Mouse (Mus musculus): ENCODE results near the gene Dpp8. TPM values are rescaled to one million over a fixed set of nuclear protein-coding genes. Genes with fewer than 3 reads are reported as not detected.

Gene Dpp8
- polyA plus RNA-seq, 1 experiment from 2014 or later = 37.8 TPM

DNA sequence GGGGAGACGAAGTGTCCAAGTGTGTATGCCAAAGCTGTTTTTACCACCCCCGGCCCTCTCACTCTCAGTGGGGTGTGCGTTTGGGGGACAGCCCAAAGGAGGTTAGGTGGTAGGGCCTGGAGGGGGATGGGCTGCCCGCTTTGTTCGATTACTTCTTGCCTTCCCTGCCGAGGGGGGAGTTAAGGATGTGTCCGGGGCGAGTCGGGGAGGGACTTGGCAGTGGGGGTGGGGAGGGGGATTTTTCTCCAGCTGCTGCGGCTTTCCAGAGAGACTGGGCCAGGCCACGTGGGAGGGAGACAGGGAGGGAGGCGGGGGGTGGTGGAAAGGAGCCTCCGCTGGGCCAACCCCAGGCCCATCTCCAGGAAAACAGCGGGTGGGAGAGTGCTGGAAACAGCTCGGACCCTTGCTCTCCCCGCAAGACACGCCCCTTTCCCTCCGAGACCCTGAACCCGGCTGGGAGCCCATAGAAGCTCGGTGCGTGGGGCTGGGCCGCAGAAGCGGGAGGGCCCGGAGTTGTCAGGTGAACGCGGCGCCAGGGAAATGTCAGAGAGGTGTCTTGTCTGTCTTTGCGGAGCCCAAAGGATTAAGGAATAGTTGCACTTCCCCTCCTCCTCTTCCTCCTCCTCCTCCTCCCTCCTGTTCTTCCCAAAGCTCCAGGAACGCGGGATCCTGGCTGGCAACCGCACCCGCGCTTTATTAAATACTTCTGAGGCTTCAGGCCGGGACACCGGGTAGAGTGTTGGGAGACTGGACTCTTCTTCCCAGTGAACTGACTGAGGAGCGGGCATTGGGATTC lies 70.4 kb downstream of the Dpp8 start:
- peak; percentile 85 for DNase-seq (ENCODE audit: low spot score)
- no peaks in the 10 kb centered on the region; the same call in 1 of the 2 replicates for H3K36me3 ChIP-seq (replicated peaks)
- peaks cover 51% of the 10 kb centered on the region for H3K4me1 ChIP-seq
- H3K9me3 ChIP-seq = peaks cover 3% of the 10 kb centered on the region; the same call in 1 of the 2 replicates
- 2% methylated on average over 36 of the region's 36 CpGs for WGBS
- peak overlapping the region; percentile 90 for H3K4me3 ChIP-seq
- peaks cover 19% of the 10 kb centered on the region for H3K27me3 ChIP-seq (replicated peaks; ENCODE audit: low read depth, poor library complexity, severe bottlenecking)
- H3K27ac ChIP-seq (replicated peaks) = peak overlapping the region; percentile 91

DNA sequence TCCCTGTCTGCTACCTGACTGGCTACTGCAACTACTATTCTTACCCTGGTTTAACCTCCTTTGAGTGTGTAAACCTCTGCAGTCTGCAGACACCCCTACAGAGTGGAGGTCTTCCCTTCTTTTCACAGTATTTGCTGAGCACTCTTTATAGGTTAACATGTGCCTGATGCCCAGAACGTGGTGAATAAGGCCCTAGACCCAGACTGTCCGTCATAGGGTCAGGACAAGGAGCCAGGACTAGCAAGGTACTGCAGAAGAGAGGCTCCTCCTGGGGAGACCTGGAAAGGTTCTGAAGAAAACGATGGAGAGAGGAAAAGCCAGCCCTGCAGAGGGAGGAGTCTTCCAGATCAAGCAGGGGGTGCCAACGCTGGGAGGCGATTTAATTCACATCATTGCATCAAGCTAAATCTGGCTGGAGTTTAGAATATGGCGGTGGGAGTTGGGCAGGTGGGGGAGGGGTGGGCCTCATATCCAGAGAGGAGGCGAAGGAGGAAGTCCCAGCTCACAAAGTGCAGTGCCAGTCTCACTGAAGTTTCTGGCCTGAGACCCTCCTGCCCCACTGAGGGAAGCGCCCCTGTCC lies 71.0 kb downstream of the Dpp8 start:
- Histone ChIP-seq H3K27ac (replicated peaks) (peak overlapping the region; percentile 91), H3K4me3 (peak overlapping the region; percentile 90), H3K27me3 (replicated peaks; ENCODE audit: low read depth, poor library complexity, severe bottlenecking) (peaks cover 24% of the 10 kb centered on the region), H3K4me1 (peaks cover 51% of the 10 kb centered on the region), H3K36me3 (replicated peaks) (no peaks in the 10 kb centered on the region; the same call in 1 of the 2 replicates), H3K9me3 (peaks cover 3% of the 10 kb centered on the region; the same call in 1 of the 2 replicates)
- no peak for DNase-seq (ENCODE audit: low spot score)
- 19% methylated on average over 8 of the region's 8 CpGs for WGBS

DNA sequence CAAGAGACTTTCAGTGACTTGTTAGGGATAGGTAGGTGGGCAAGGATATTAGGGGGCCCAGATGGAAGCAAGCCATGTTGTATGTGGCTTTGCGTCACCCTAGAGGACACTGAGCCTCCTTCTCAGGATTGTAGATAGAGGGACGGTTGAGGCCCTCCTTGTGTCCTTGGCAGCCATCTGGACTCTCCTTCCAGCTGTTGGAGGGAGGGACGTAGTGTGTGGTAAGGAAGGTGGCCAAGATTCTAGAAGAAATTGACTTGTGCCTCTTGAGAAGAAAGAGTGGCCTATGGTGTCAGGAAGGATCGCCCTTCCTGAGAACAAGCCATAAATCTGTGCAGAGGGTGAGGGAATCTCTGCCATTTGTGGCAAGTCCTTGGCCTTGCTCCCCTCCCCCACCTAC lies 74.6 kb downstream of the Dpp8 start:
- H3K27ac ChIP-seq (replicated peaks) = no peak overlapping the region
- H3K36me3 ChIP-seq (replicated peaks) = no peaks in the 10 kb centered on the region; the same call in 1 of the 2 replicates
- peaks cover 59% of the 10 kb centered on the region for H3K4me1 ChIP-seq
- H3K27me3 ChIP-seq (replicated peaks; ENCODE audit: low read depth, poor library complexity, severe bottlenecking) = peaks cover 38% of the 10 kb centered on the region
- H3K9me3 ChIP-seq = no peaks in the 10 kb centered on the region
- H3K4me3 ChIP-seq = no peak overlapping the region
- WGBS = 92% methylated on average over 4 of the region's 4 CpGs
- DNase-seq (ENCODE audit: low spot score) = no peak

DNA sequence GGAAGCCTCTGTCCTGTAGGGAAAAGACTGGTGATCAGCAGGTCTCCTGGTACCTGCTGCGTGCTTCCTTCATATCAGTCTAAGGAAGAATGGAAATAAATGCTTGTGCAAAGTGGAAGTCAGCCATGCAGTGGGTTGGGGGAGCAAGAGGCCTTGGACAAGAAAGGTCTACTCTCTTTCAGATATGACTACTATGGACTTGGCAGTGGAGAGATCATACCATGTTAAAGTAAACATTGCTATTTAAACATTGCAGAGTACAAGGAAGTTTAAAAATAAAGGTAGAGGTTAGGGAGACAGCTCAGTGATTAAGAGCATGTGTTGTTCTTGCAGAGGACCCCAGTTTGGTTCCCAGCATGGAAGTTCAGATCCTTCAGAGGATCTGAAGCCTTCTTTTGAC lies 75.7 kb downstream of the Dpp8 start:
- peaks cover 35% of the 10 kb centered on the region for H3K27me3 ChIP-seq (replicated peaks; ENCODE audit: low read depth, poor library complexity, severe bottlenecking)
- DNase-seq (ENCODE audit: low spot score) = no peak
- 86% methylated on average over 1 of the region's 1 CpGs for WGBS
- H3K4me3 ChIP-seq = no peak overlapping the region
- H3K9me3 ChIP-seq = no peaks in the 10 kb centered on the region
- peaks cover 48% of the 10 kb centered on the region for H3K4me1 ChIP-seq
- no peaks in the 10 kb centered on the region; the same call in 1 of the 2 replicates for H3K36me3 ChIP-seq (replicated peaks)
- no peak overlapping the region for H3K27ac ChIP-seq (replicated peaks)

DNA sequence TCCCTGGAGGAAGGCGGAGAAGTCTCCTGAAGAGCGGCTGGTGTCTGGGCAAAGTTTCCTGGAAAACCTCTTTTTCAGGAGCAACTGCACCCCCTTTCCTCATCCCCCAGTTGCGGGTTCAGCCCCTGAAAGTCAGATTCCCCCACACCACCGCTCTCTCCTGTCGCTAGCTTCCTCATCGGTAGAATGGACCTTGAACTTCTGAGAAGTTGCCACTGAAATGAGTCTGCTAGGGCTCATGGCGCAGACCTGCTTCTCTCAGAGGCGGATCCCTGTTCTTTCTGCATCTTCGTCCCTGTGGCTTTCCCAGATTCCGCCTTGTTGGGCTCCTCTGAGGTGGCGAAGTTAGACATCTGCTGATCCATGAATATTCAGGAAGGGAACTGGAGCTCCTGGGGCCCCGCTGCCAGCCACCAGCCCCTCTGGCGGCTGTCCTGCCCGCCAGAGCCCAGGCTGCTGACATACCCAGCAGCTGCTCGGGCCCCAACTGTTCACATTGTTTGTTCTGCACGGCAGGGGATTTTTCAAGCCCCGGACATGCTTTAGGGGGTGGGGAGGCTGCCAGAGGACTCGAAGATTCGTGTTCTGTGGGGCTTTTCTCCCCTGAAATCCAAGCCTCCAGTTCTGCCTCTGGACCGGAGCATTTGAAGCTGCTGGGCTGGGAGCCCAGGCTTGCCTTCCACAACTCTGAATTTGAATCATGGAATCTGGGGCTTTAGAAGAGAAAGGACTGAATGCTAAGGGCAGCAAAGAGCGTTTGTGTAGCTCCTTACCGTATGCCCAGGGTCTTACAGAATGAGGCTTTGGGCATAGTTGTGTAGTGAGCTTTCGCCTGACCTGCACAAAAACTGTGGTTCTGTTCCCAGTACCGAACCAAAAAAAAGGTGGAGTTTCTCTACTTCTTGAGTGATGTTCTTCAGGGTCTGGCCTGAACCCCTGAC lies 77.2 kb downstream of the Dpp8 start:
- Histone ChIP-seq H3K4me3 (peak overlapping the region; percentile 43), H3K27ac (replicated peaks) (peak overlapping the region; percentile 55), H3K36me3 (replicated peaks) (peaks cover 8% of the 10 kb centered on the region; the same call in 1 of the 2 replicates), H3K4me1 (peaks cover 34% of the 10 kb centered on the region), H3K27me3 (replicated peaks; ENCODE audit: low read depth, poor library complexity, severe bottlenecking) (peaks cover 23% of the 10 kb centered on the region), H3K9me3 (no peaks in the 10 kb centered on the region)
- WGBS = 9% methylated on average over 24 of the region's 24 CpGs
- peak; percentile 65 for DNase-seq (ENCODE audit: low spot score)

DNA sequence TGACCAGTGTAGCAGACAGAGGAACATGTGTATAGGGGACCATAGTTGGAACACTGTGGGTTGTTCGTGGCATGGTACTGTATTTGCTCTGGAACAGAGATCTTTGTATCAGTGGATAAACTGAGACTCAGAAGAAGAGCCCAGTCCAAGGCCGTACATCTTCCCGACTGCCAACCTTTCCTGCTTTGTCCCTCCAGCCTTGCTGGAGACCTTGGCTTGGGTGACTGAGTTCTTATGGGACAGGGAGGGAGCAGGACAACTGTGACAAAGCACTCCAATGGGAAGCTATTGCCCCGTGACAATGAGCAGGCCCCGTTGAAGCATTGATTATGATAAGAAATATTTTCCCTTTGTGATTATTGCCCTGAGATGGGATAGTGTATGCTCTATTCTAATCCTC lies 79.5 kb downstream of the Dpp8 start:
- Histone ChIP-seq H3K9me3 (no peaks in the 10 kb centered on the region), H3K27me3 (replicated peaks; ENCODE audit: low read depth, poor library complexity, severe bottlenecking) (peaks cover 22% of the 10 kb centered on the region), H3K36me3 (replicated peaks) (peaks cover 19% of the 10 kb centered on the region), H3K4me1 (peaks cover 22% of the 10 kb centered on the region), H3K4me3 (no peak overlapping the region), H3K27ac (replicated peaks) (no peak overlapping the region)
- no peak for DNase-seq (ENCODE audit: low spot score)
- 92% methylated on average over 5 of the region's 5 CpGs for WGBS

DNA sequence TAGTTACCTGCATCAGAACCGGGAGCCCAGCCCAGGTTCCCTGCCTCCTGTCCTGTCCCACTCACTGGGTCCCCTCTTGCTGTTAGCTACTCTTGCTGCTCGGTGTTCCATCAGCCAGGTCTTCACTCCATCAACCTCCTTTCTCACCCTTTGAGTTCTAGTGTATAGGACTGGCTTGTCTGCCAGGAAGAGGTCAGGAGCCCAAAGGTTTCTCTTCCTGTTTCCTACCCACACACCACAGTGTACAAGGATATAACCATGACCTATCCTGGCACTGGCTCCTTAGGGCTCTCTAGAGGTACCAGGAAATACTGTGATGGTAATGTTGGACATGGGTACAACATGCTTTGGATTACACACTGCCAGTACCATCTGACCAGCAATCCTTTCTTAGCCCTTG lies 81.5 kb downstream of the Dpp8 start:
- no peak overlapping the region for H3K27ac ChIP-seq (replicated peaks)
- WGBS = 91% methylated on average over 2 of the region's 2 CpGs

DNA sequence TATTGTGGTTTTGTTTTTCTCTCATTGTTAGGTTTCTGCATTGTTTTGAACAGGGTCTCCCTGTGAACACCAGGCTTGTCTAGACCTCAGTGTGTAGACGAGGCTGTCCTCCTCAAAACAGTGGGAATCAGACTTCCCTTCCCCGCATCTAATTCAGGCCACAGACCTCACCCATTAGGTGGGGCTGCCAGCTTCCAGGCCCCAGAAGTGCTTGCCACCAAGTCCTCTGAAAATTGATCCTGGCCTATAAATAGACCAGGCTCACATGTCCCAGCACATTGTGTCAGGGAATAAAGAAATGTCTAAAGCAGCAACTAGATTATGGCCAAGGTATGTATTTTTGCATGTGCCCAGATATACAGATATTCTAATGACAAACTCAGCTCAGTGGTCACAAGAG lies 83.7 kb downstream of the Dpp8 start:
- no peak overlapping the region for H3K27ac ChIP-seq (replicated peaks)
- H3K27me3 ChIP-seq (replicated peaks; ENCODE audit: low read depth, poor library complexity, severe bottlenecking) = peaks cover 8% of the 10 kb centered on the region
- H3K36me3 ChIP-seq (replicated peaks) = peaks cover 29% of the 10 kb centered on the region
- no peak for DNase-seq (ENCODE audit: low spot score)
- no peak overlapping the region for H3K4me3 ChIP-seq
- 65% methylated on average over 2 of the region's 2 CpGs for WGBS
- no peaks in the 10 kb centered on the region for H3K4me1 ChIP-seq
- H3K9me3 ChIP-seq = no peaks in the 10 kb centered on the region

More for the DNA sequence above, 81.5 kb downstream of the Dpp8 start:
- Histone ChIP-seq H3K36me3 (replicated peaks) (peaks cover 26% of the 10 kb centered on the region), H3K4me1 (peaks cover 16% of the 10 kb centered on the region), H3K9me3 (no peaks in the 10 kb centered on the region), H3K27me3 (replicated peaks; ENCODE audit: low read depth, poor library complexity, severe bottlenecking) (peaks cover 9% of the 10 kb centered on the region), H3K4me3 (no peak overlapping the region)
- DNase-seq (ENCODE audit: low spot score) = no peak

DNA sequence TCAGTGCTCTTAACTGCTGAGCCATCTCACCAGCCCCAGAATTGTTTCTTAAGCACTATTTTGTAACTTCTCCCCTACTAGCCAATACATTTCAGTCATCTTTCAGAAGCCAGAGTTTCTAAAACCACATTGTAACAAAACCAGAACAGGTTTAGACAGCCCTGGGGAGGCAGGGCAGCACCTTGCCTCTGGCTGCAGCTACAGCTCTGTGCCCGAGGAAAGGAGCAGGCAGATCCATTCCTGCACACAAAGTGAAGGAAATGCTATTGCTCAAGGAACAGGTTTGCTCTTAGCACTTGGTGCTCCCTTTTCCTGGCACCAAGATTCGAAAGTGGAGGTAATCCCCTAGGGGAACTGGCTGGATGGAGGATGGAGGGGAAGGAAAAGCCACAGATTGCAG lies 85.3 kb downstream of the Dpp8 start:
- 61% methylated on average over 2 of the region's 2 CpGs for WGBS
- no peaks in the 10 kb centered on the region for H3K9me3 ChIP-seq
- peaks cover 29% of the 10 kb centered on the region for H3K36me3 ChIP-seq (replicated peaks)
- no peak for DNase-seq (ENCODE audit: low spot score)
- peaks cover 24% of the 10 kb centered on the region for H3K27me3 ChIP-seq (replicated peaks; ENCODE audit: low read depth, poor library complexity, severe bottlenecking)
- no peak overlapping the region for H3K27ac ChIP-seq (replicated peaks)
- H3K4me1 ChIP-seq = peaks cover 4% of the 10 kb centered on the region
- no peak overlapping the region for H3K4me3 ChIP-seq

DNA sequence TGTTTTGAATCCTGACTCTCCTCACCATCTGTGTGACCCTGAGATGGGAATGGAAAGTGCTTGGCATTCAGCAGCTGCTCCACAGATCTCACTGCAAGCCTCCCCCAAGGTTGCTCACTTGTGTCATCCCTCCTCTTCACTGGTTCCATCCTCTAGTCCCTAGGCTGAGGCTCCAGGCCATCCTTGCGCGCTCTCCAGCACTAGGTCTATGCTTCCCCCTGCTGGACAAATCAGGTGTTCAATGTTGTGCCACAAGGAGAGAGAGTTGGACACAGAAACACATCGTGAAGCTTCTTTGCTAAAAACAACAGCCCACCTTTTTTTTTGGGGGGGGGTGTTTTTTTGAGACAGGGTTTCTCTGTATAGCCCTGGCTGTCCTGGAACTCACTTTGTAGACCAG lies 88.7 kb downstream of the Dpp8 start:
- H3K27me3 ChIP-seq (replicated peaks; ENCODE audit: low read depth, poor library complexity, severe bottlenecking) = peaks cover 57% of the 10 kb centered on the region
- WGBS = 4% methylated on average over 3 of the region's 3 CpGs

DNA sequence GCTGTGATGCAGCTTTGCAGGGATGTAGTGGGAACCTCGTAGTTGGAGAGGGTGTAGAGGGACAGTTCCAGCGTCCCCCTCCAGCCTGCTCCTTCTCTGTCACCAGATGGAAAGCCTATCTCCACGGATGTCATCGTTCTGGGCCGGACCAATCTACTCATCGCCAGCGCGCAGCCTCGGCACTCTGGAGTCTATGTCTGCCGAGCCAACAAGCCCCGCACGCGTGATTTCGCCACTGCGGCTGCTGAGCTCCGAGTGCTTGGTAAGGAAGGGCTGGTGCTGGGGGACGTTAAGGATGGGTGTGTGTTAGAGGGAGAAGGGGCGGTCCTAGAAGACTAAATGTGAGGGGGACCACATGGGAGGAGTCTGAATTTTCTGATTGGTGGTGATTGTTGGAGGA lies 90.3 kb downstream of the Dpp8 start:
- DNase-seq (ENCODE audit: low spot score) = peak; percentile 36
- peaks cover 23% of the 10 kb centered on the region for H3K4me1 ChIP-seq
- peak overlapping the region; percentile 44 for H3K4me3 ChIP-seq
- H3K36me3 ChIP-seq (replicated peaks) = peaks cover 25% of the 10 kb centered on the region; the same call in 1 of the 2 replicates
- WGBS = 15% methylated on average over 18 of the region's 18 CpGs
- H3K27me3 ChIP-seq (replicated peaks; ENCODE audit: low read depth, poor library complexity, severe bottlenecking) = peaks cover 57% of the 10 kb centered on the region
- H3K27ac ChIP-seq (replicated peaks) = no peak overlapping the region
- H3K9me3 ChIP-seq = no peaks in the 10 kb centered on the region

More for the DNA sequence above, 88.7 kb downstream of the Dpp8 start:
- Histone ChIP-seq H3K9me3 (no peaks in the 10 kb centered on the region), H3K36me3 (replicated peaks) (peaks cover 27% of the 10 kb centered on the region; the same call in 1 of the 2 replicates), H3K27ac (replicated peaks) (no peak overlapping the region), H3K4me1 (peaks cover 23% of the 10 kb centered on the region), H3K4me3 (no peak overlapping the region)
- DNase-seq (ENCODE audit: low spot score) = peak; percentile 78

DNA sequence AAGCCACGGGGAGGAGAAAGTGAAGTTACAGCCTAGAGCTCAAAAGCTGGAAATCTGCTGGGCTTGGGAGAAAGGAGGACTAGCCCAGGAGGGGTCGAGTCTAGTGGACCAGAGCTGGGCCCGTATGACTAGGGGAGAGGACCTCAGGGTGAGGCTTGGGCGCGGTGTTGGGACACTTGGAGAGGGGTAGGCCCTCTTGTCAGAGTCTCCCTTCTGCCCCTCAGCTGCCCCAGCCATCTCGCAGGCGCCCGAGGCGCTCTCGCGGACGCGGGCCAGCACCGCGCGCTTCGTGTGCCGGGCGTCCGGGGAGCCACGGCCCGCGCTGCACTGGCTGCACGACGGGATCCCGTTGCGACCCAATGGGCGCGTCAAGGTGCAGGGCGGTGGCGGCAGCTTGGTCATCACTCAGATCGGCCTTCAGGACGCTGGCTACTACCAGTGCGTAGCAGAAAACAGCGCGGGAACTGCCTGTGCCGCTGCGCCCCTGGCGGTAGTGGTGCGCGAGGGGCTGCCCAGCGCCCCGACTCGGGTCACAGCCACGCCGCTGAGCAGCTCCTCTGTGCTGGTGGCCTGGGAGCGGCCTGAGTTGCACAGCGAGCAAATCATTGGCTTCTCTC lies 91.4 kb downstream of the Dpp8 start:
- DNase-seq (ENCODE audit: low spot score) = peak; percentile 88
- Histone ChIP-seq H3K27me3 (replicated peaks; ENCODE audit: low read depth, poor library complexity, severe bottlenecking) (peaks cover 57% of the 10 kb centered on the region), H3K4me3 (peak overlapping the region; percentile 65), H3K9me3 (no peaks in the 10 kb centered on the region), H3K4me1 (peaks cover 32% of the 10 kb centered on the region), H3K36me3 (replicated peaks) (peaks cover 19% of the 10 kb centered on the region; the same call in 1 of the 2 replicates), H3K27ac (replicated peaks) (peak overlapping the region; percentile 83)
- WGBS = 2% methylated on average over 48 of the region's 48 CpGs

All from embryonic facial prominence, embryonic 10.5 days (tissue).